Mouse (Mus musculus): ENCODE results near the gene Ppif.

The Ppif gene

DNA sequence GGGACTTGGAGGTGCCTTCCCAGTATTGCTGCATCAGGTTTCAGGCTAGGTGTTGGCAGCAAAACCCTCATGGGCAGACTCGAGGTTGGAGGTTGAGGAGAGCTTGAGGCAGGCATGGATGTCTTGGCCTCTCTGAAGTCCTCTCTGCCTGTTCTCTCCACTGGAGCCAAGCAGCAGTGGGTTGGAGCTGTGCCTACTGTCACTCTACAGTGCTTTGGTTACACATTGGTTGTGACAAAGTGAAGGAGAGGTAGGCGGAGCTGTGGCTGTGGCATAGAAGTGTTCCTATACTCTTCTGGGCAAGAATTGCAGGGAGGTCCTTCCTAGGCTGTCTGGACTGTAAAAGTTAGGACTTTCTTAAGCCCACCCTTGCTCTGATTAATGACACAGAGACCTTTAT lies 2.4 kb downstream of the Ppif start:
- DNase-seq, result no peak

DNA sequence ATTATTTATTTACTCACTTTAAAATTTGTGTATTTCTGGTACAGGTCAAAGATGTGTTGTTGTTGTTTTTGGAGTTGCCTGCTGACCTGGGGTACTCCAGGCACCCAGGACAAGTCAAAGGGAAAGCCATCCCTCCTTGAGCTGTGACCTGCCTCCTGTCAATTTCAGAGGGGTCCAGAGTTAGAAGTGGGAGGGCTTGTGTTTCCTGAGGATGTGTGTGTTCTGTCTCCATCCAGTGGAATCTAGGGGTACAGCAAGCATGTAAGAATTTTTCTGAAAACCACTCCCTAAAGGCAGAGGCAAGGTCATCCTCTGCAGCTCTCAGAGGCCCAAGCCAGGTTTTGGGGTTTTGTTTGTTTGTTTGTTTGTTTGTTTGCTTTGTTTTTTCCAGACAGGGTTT lies 8.0 kb downstream of the Ppif start:
- DNase-seq, result peak; percentile 51

DNA sequence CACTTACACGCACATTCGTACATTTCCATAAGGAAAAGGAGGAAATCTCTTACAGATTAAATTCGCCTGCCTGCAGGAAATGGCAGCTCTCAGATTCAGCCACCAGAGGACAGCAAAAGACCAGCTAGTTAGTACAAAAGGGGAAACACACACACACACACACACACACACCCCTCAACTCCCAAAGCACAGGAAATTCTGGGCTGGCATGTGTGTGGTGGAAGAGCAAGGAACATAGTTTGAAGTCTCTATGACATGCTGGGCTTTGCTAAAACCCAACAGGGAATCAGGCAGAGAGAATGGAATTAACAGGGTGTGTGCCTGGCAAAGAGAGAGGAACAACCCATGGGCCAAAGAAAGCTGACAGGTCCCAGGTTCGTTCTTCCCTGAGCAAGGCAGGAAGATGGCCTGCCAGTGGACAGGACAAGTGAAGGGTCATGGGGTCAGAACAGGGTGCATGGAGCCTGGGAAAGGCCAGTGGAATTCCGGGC lies 13.8 kb downstream of the Ppif start:
- peak; percentile 72 for DNase-seq

GRCm38 (mm10) chr14:25708451-25708850 lies 14.5 kb downstream of the Ppif start:
- DNase-seq, result no peak

DNA sequence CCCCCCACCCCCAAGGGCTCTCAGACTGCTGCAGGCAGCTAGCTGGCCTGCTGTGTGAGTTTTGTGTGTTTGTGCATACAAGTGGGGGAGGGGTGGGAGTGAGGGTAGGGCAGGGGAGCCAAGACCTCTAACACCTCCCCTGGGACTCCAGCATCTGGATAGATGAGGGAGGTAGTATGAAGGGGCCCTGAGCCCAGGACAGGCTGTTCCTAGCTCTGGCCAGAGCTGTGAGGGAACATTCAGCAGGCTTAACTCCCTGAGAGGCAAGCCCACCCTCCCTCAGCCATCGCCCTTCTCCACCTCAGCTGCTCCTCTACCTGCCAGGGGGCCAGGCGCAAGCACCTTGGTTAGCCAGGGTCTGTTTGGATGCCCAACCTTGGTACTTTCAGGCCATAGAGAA lies 15.0 kb downstream of the Ppif start:
- no peak for DNase-seq

- no peak for DNase-seq
These were observed 16.1 kb downstream of the Ppif start for GRCm38 (mm10) chr14:25710073-25710472.

GRCm38 (mm10) chr14:25710681-25711080 lies 16.7 kb downstream of the Ppif start:
- no peak for DNase-seq

- no peak for DNase-seq
These were observed 17.2 kb downstream of the Ppif start for GRCm38 (mm10) chr14:25711177-25711576.

- no peak for DNase-seq
These were observed 17.6 kb downstream of the Ppif start for GRCm38 (mm10) chr14:25711602-25712001.

DNA sequence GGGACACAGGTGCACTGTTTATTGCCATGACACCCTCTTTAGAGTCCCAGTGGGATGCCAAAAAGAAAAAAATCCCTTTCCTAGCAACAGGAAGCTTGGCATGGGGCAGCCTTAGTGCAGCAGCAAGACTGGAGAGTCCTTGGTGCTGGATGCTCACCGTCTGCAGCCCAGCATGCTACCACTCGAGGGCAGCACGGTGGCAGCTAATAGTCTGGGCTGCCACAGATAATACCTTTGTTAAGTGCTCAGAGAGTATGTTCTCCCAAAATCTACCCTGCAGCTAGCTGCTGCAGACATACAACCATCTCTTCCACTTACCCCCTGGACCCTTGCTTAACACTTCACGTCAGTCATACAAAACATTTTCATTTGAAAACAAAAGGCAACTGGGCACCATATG lies 19.5 kb downstream of the Ppif start:
- peak; percentile 49 for DNase-seq

- DNase-seq, result no peak
These were observed 22.6 kb downstream of the Ppif start for GRCm38 (mm10) chr14:25716528-25716927.

DNA sequence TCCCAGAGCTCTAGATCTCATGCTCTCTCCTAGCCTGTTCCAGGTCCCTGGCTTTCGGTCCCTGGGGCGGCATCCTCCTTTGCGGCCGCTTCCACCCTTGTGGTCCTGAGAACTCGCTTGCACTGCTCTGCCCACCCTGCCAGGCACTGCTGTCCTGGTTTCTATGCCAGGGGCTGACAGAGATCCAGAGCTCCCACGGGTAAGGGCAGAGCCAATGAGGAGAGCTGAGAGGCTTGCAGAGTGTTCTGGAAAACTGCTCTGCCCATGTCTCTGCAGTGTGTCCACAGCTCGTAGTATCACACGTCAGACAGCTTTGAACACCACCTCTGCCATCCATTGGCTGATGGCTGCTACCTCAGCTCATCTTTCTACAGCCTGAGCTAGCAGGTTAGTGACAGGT lies 23.8 kb downstream of the Ppif start:
- DNase-seq, result peak; percentile 38

- DNase-seq, result peak; percentile 79
These were observed 24.5 kb downstream of the Ppif start for GRCm38 (mm10) chr14:25718471-25718870.

DNA sequence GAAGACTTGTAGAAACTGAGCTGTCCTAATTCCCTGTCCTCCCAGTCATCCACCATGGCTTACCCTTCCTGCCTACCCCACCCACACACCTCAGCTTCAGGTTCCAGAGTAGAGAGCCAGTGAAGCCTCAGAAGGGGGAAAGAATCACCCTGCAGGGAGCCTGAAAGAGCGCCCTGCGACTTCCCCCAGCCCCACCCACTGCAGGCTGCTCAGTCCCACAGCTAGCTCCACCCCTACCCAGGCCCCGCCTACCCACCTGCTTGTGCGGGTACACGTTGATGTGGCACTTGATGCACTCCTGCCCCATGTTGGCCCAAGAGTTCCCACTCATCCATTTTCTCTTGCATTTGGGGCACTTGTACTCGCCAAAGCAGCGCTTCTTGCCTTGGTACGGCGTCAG lies 25.4 kb downstream of the Ppif start:
- DNase-seq, result peak; percentile 93

DNA sequence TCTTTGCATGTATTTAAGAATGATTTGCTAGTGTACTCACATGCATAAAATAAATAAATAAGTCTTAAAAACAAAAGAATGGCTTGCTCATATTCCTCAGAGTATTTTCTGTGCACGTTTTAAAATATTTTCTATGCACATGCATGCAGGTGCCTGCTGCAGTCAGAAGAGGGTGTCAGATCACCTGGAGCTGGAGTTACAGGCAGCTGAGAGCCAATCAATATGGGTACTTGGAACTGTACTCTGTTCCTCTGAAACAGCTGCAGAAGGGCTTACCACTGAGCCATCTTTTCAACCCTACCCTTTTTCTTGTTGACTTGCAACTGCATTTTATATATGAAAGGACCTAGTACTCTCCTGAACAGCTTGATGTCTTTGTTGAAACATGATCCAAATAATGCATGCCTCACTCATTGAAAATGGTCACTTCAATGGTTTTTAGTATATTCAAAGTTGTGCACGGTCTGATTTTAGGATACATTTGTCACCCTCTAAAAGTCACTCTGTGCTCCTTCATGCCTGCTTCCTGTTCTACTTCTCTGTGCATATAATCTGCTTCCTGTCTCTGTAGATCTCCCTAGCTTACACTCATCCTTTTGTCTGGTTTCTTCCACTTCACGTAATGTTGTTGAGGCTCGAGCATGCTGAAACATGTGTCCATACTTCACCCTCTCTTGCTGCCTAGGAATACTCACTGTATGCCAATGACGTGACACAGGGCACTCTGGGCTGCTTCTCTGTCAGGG lies 27.2 kb downstream of the Ppif start:
- DNase-seq, result peak; percentile 50

- no peak for DNase-seq
These were observed 31.1 kb downstream of the Ppif start for GRCm38 (mm10) chr14:25725032-25725497.

- no peak for DNase-seq
These were observed 31.7 kb downstream of the Ppif start for GRCm38 (mm10) chr14:25725690-25726089.

DNA sequence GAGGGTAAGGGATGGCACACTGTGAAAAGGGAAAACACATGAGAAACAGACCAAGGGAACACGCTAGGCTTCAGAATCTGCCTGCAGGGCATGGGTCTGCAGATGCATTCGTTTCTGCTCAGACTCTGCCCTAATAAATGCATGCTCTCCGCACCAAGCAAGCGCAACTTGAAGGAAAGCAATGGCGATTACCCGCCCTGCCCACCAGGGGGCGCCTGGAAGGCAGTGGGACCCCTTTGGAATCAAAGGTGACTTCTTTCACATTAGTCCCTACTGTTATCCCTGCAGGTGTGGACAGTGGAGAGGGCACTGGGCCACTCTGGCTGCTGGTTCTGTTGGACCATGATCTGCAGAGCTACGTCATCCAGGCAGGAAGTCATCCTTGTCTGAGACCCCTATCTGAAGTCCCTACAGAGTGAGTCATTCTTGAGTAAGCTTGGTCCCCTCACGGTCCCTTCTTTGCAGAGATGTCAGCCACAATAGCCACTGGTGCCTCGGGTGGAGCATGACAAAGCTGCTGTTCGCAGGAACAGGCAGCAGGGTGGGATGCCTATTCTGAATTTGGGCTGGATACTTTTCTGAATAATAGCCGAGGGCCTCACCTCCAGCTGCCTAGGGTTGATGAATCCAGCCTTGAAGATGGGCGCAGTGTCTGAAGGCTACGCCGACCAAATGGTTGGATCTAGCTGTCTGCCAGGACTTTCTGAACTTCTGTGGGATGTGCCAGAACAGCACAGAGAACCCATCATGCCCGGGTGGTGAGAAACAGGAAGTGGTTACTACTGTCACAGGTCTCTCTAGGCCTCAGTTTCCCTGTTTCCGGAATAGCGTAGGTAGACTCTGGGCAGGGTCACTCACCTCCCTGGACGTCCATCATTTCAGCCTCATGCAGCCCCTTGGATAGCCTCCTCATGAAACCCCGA lies 32.5 kb downstream of the Ppif start:
- DNase-seq, result peak; percentile 75

- no peak for DNase-seq
These were observed 33.2 kb downstream of the Ppif start for GRCm38 (mm10) chr14:25727149-25727510.

GRCm38 (mm10) chr14:25734736-25735716 lies 41.1 kb downstream of the Ppif start:
- no peak for DNase-seq

DNA sequence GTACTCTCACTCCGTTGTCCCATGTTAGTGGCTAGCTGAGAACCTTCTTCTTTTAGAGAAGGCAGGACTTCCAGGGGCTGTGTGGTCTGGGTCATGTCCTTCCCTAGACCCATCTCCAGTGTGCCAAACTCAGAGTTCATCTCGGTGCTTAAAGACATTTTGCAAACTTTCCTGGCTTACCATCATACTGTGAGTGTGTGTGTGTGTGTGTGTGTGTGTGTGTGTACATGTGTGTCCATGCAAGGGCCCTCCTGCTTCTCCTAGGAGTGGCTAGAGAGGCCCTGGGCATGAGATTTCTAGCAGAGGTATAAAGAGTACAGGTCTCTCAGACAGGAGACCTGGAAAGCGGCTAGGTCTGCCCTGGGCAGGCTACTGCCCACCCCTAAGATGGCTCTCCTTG lies 42.2 kb downstream of the Ppif start:
- DNase-seq, result no peak

DNA sequence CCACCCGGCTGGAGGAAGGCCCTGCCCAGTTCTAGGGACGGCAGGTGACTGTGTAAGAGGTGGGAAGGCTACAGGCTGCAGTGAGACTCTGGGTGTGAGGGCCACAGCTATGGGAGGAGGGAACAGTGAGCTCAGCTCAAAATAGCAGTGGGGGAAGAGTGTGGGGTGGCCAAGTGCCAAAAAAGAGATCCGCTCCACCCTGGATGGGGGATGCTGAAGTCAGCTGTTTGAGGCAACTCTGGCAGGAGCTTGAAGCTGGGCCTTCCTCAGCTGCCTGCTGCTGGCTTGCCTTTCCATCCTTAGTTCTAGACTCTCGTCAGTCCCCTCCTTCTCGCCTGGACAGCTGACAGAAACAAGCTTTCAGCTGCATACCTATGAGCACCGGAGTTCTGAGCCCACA lies 42.6 kb downstream of the Ppif start:
- DNase-seq, result no peak

DNA sequence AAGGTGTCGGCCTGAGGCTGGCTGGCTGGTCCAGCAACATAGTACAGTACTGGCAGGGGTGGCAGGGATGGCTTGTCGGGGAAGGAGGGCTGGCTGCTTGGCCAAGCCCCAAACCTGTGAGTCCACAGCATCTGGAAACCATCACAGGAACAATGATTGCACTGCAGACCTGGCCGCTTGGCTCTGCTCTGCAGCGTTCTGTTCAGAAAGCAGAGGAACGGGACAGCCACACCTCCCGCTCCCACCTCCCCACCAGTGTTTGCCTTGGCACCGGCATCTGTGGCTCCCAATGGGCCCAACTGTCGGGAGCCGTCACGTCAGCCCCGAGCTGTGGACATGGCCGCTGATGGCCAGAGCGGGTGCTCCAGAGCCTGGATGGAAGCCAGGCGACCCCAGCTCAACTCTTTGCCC lies 44.6 kb downstream of the Ppif start:
- no peak for DNase-seq

Data from thymus, postnatal 25 days (tissue).